Mouse (Mus musculus) midbrain, embryonic 15.5 days (tissue): ENCODE measurements around the gene Cerk. TPM values are rescaled to one million over a fixed set of nuclear protein-coding genes. Genes with fewer than 3 reads are reported as not detected.
A peak's percentile ranks its signal among the peaks of the same experiment; 100 is the strongest.
"Not testable (repeated sequence)": the region's sequence is repeated elsewhere in the genome, so short reads cannot be mapped to it uniquely, and the experiment has no call there.

ENCODE experiments used
- ATAC-seq: fragments of 200-750 bp; cut with Nextera tagmentation; replicated peaks from 2 replicates; pipeline ENCODE4 v1.8.0; 2017; ENCODE audit warnings: moderate TSS enrichment
- H3K27ac ChIP-seq: fragments of 300-500 bp; sonication (generic); 2 replicates; pipeline ENCODE4 v1.5.1; 2015; ENCODE audit warnings: mild to moderate bottlenecking, inconsistent platforms
- H3K27me3 ChIP-seq: fragments of 300-500 bp; sonication (generic); replicated peaks from 2 replicates; pipeline ENCODE4 v1.6.1; 2015; ENCODE audit warnings: inconsistent platforms
- H3K36me3 ChIP-seq: fragments of 300-500 bp; sonication (generic); replicated peaks from 2 replicates; pipeline ENCODE4 v1.6.1; 2015; ENCODE audit warnings: inconsistent platforms
- H3K4me1 ChIP-seq: fragments of 300-500 bp; sonication (generic); 2 replicates; pipeline ENCODE4 v1.6.1; 2015; ENCODE audit warnings: inconsistent platforms
- H3K4me2 ChIP-seq: fragments of 300-500 bp; sonication (generic); 2 replicates; pipeline ENCODE4 v1.6.1; 2015; ENCODE audit warnings: inconsistent platforms, mild to moderate bottlenecking, moderate library complexity
- H3K4me3 ChIP-seq: fragments of 300-500 bp; sonication (generic); 2 replicates; pipeline ENCODE4 v1.5.1; 2015; ENCODE audit warnings: mild to moderate bottlenecking, inconsistent platforms
- H3K9ac ChIP-seq: fragments of 300-500 bp; sonication (generic); 2 replicates; pipeline ENCODE4 v1.6.1; 2015; ENCODE audit warnings: mild to moderate bottlenecking, inconsistent platforms
- H3K9me3 ChIP-seq: fragments of 300-500 bp; sonication (generic); 2 replicates; pipeline ENCODE4 v1.6.1; 2016; ENCODE audit warnings: inconsistent platforms
- WGBS: fragments of 180-500 bp; shearing (Covaris S2); methylation state at CpG from one replicate; pipeline ENCODE4 v1.1.7; 2015; ENCODE audit warnings: mixed read lengths; 5-methylcytosine and 5-hydroxymethylcytosine counted together
- polyA plus RNA-seq: library from polyadenylated mRNA; unstranded; fragments of >200 nt; fragmentation: Nextera tagmentation; extraction: Ambion mirVana; gene quantifications from 2 replicates; pipeline ENCODE4 v1.2.1, GENCODE M21; 2015

Gene Cerk
- polyA plus RNA-seq, 1 experiment from 2014 or later, result 25.8 TPM

GRCm38 (mm10) chr15:86221901-86222300, 36.0 kb upstream of the Cerk start:
- not testable (repeated sequence) for H3K9ac ChIP-seq, H3K27ac ChIP-seq, H3K4me2 ChIP-seq, H3K27me3 ChIP-seq, H3K4me1 ChIP-seq, H3K4me3 ChIP-seq, ATAC-seq, H3K36me3 ChIP-seq, H3K9me3 ChIP-seq
- 88% methylated on average over 11 of the region's 11 CpGs for WGBS

DNA sequence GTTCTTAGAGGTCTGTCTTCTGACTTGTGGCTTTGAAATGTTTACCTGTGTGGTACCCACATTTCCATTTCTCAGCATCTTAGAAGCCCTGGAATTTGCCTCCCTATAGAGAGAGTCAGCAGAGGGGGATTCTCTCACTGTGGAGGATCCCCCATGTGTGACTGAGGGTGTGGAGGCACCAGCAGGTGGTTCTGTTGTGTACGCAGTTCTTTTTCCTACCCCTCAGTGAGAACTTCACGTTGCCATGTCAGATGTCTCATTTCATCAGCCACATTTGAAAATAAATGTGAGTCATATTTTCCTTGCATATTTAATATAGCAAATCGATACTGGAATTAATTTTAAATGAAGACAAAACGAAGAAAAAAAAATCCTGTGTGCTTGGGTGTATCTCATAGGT, 35.4 kb upstream of the Cerk start:
- H3K4me3 ChIP-seq, result no peak overlapping the region
- H3K9ac ChIP-seq, result no peak overlapping the region
- no peaks in the 10 kb centered on the region for H3K9me3 ChIP-seq
- no peak for ATAC-seq
- no peaks in the 10 kb centered on the region for H3K4me1 ChIP-seq
- H3K27me3 ChIP-seq, result no peaks in the 10 kb centered on the region
- no peak overlapping the region for H3K4me2 ChIP-seq
- H3K27ac ChIP-seq, result no peak overlapping the region
- no peaks in the 10 kb centered on the region for H3K36me3 ChIP-seq
- WGBS, result 83% methylated on average over 4 of the region's 4 CpGs

- Histone ChIP-seq H3K4me2 (no peak overlapping the region), H3K36me3 (no peaks in the 10 kb centered on the region), H3K27me3 (no peaks in the 10 kb centered on the region), H3K4me1 (no peaks in the 10 kb centered on the region), H3K9ac (no peak overlapping the region), H3K27ac (no peak overlapping the region), H3K9me3 (no peaks in the 10 kb centered on the region), H3K4me3 (no peak overlapping the region)
- no peak for ATAC-seq
- 84% methylated on average over 4 of the region's 4 CpGs for WGBS
Measured at GRCm38 (mm10) chr15:86220715-86221114, 34.8 kb upstream of the Cerk start.

- no peaks in the 10 kb centered on the region for H3K27me3 ChIP-seq
- no peaks in the 10 kb centered on the region for H3K9me3 ChIP-seq
- H3K9ac ChIP-seq, result no peak overlapping the region
- H3K36me3 ChIP-seq, result no peaks in the 10 kb centered on the region
- H3K4me3 ChIP-seq, result no peak overlapping the region
- peaks cover 3% of the 10 kb centered on the region for H3K4me1 ChIP-seq
- H3K4me2 ChIP-seq, result no peak overlapping the region
- no peak overlapping the region for H3K27ac ChIP-seq
- ATAC-seq, result no peak
- 83% methylated on average over 5 of the region's 5 CpGs for WGBS
Measured at GRCm38 (mm10) chr15:86220229-86220630, 34.3 kb upstream of the Cerk start.

- H3K4me3 ChIP-seq, result no peak overlapping the region
- no peaks in the 10 kb centered on the region for H3K36me3 ChIP-seq
- no peak overlapping the region for H3K9ac ChIP-seq
- ATAC-seq, result no peak
- H3K4me1 ChIP-seq, result peaks cover 9% of the 10 kb centered on the region
- no peaks in the 10 kb centered on the region for H3K9me3 ChIP-seq
- no peak overlapping the region for H3K27ac ChIP-seq
- no peak overlapping the region for H3K4me2 ChIP-seq
- H3K27me3 ChIP-seq, result no peaks in the 10 kb centered on the region
- 89% methylated on average over 7 of the region's 7 CpGs for WGBS
Measured at GRCm38 (mm10) chr15:86219534-86220228, 33.7 kb upstream of the Cerk start.

- H3K27ac ChIP-seq, H3K9ac ChIP-seq, H3K27me3 ChIP-seq, ATAC-seq, H3K4me2 ChIP-seq, H3K9me3 ChIP-seq, H3K36me3 ChIP-seq, H3K4me3 ChIP-seq: not testable (repeated sequence)
- 88% methylated on average over 9 of the region's 9 CpGs for WGBS
- H3K4me1 ChIP-seq, result peaks cover 27% of the 10 kb centered on the region
Measured at GRCm38 (mm10) chr15:86216641-86217040, 30.7 kb upstream of the Cerk start.

- peak overlapping the region; percentile 98 for H3K4me2 ChIP-seq
- H3K27me3 ChIP-seq, result no peaks in the 10 kb centered on the region
- H3K36me3 ChIP-seq, result no peaks in the 10 kb centered on the region
- peak overlapping the region; percentile 93 for H3K27ac ChIP-seq
- 16% methylated on average over 25 of the region's 25 CpGs for WGBS
- H3K4me3 ChIP-seq, result peak overlapping the region; percentile 90
- H3K9ac ChIP-seq, result peak overlapping the region; percentile 91
- no peaks in the 10 kb centered on the region for H3K9me3 ChIP-seq
- H3K4me1 ChIP-seq, result peaks cover 28% of the 10 kb centered on the region
- peak; percentile 77; the same call in 1 of the 2 replicates for ATAC-seq
Measured at GRCm38 (mm10) chr15:86214549-86215201, 28.7 kb upstream of the Cerk start.

GRCm38 (mm10) chr15:86213753-86214548, 28.0 kb upstream of the Cerk start, which contains the start of gene Tbc1d22a:
Tbc1d22a (plus strand) TSS chr15:86214459.
- Histone ChIP-seq H3K36me3 (no peaks in the 10 kb centered on the region), H3K9ac (peak within 1 kb of the TSS; percentile 91), H3K9me3 (no peaks in the 10 kb centered on the region), H3K27ac (peak within 1 kb of the TSS; percentile 93), H3K4me1 (peaks cover 28% of the 10 kb centered on the region), H3K4me2 (peak within 1 kb of the TSS; percentile 98), H3K27me3 (no peaks in the 10 kb centered on the region), H3K4me3 (peak within 1 kb of the TSS; percentile 90)
- ATAC-seq, result peak; percentile 95
- under 1% methylated on average over 64 of the region's 64 CpGs for WGBS

GRCm38 (mm10) chr15:86212193-86212592, 26.3 kb upstream of the Cerk start:
- H3K4me2 ChIP-seq, H3K4me3 ChIP-seq, H3K36me3 ChIP-seq, H3K27ac ChIP-seq, H3K9ac ChIP-seq, H3K27me3 ChIP-seq, ATAC-seq, H3K9me3 ChIP-seq: not testable (repeated sequence)
- WGBS, result 85% methylated on average over 5 of the region's 5 CpGs
- peaks cover 28% of the 10 kb centered on the region for H3K4me1 ChIP-seq

- Histone ChIP-seq H3K4me3 (no peak overlapping the region), H3K36me3 (no peaks in the 10 kb centered on the region)
- ATAC-seq, result no peak
Measured at GRCm38 (mm10) chr15:86206385-86206784, 20.4 kb upstream of the Cerk start.

DNA sequence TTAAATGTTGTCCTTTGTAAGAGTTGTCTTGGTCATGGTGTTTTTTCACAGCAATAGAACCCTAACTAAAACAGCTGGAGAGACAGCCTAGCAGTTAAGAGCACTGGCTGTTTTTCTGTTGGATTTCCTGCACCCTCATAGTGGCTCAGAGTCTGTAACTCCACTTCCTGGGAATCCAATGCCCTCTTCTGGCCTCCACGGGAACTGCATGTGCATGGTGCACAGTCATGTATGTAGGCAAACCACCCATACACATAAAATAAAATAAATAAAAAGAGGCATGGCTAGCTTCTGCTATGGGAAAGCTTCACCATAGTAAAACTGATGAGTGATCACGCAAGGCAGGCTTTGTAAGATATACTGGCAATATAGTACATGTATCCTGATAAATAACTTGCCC, 19.4 kb upstream of the Cerk start:
- Histone ChIP-seq H3K9me3 (no peaks in the 10 kb centered on the region), H3K4me1 (peaks cover 4% of the 10 kb centered on the region; the same call in 1 of the 2 replicates), H3K4me2 (no peak overlapping the region), H3K36me3 (no peaks in the 10 kb centered on the region), H3K27ac (no peak overlapping the region), H3K4me3 (no peak overlapping the region), H3K27me3 (no peaks in the 10 kb centered on the region), H3K9ac (no peak overlapping the region)
- 51% methylated on average over 2 of the region's 2 CpGs for WGBS
- ATAC-seq, result no peak

More at GRCm38 (mm10) chr15:86206385-86206784, 20.4 kb upstream of the Cerk start:
- Histone ChIP-seq H3K27me3 (no peaks in the 10 kb centered on the region), H3K4me1 (peaks cover 4% of the 10 kb centered on the region; the same call in 1 of the 2 replicates), H3K9ac (no peak overlapping the region), H3K27ac (no peak overlapping the region), H3K9me3 (no peaks in the 10 kb centered on the region), H3K4me2 (no peak overlapping the region)
- WGBS, result 74% methylated on average over 4 of the region's 4 CpGs

DNA sequence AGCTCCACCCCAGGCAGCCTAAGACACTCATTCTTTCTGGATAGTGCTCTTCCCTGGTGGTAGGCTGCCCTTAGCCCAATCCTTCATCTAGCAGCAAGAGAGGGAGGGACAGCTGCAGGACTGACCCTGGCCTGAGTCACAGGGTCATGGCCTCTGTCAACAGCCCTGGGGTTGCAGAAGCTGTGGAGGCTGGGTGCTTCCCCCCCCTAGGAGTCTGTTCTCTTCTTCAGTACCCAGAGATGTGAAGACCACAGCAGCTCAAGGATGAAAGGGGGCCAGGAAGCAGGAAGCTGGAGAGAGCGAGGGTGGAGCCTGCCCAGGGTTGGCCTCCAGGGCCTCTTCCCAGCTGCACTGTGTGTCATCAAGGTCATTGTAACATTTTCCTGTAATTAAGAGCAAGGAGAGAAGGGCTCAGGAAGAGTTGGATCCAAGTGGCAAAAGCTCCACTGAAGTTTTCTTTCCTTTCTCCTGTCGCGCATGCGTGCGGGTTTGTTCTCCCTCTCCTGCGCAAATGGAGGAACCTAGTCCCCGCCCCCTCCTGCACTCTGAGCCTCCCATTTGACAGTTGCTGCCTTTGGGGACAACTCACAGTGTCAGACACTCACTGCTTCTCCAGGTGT, 18.1 kb upstream of the Cerk start:
- H3K27ac ChIP-seq, result no peak overlapping the region
- no peaks in the 10 kb centered on the region for H3K9me3 ChIP-seq
- H3K9ac ChIP-seq, result no peak overlapping the region
- H3K36me3 ChIP-seq, result no peaks in the 10 kb centered on the region
- no peak overlapping the region for H3K4me3 ChIP-seq
- H3K27me3 ChIP-seq, result no peaks in the 10 kb centered on the region
- WGBS, result 47% methylated on average over 7 of the region's 7 CpGs
- no peak for ATAC-seq
- no peak overlapping the region for H3K4me2 ChIP-seq
- peaks cover 4% of the 10 kb centered on the region; the same call in 1 of the 2 replicates for H3K4me1 ChIP-seq
